Mouse (Mus musculus) embryonic fibroblast, embryonic 13.5 days (primary cell): ENCODE results near the gene Dtd2. TPM values are rescaled to one million over a fixed set of nuclear protein-coding genes. Genes with fewer than 3 reads are reported as not detected.

Source experiments
- H3K27ac ChIP-seq: 2 replicates; pipeline ENCODE4 v1.5.1; 2012; ENCODE audit warnings: low read length, control low read depth, inconsistent platforms; ENCODE audit not compliant: insufficient read depth
- H3K4me1 ChIP-seq: 2 replicates; pipeline ENCODE4 v1.6.1; 2011; ENCODE audit warnings: low read length; ENCODE audit not compliant: control insufficient read depth, insufficient read depth
- H3K4me3 ChIP-seq: 2 replicates; pipeline ENCODE4 v1.5.1; 2011; ENCODE audit warnings: mild to moderate bottlenecking, control low read depth, low read length; ENCODE audit not compliant: insufficient read depth
- CTCF ChIP-seq: IDR thresholded peaks from 2 replicates; pipeline ENCODE4 v1.5.1; 2011; ENCODE audit warnings: mild to moderate bottlenecking, control low read depth, low read length, moderate library complexity, borderline replicate concordance; ENCODE audit not compliant: insufficient read depth
- POLR2A ChIP-seq: IDR thresholded peaks from 2 replicates; pipeline ENCODE4 v1.6.1; 2011; ENCODE audit warnings: low read depth, mild to moderate bottlenecking, control low read depth, low read length, moderate library complexity
- polyA plus RNA-seq: library from polyadenylated mRNA; stranded (reverse); fragments of >200 nt; gene quantifications from 2 replicates; pipeline ENCODE4 v1.2.4, GENCODE M21; 2011; ENCODE audit warnings: low read depth; ENCODE audit not compliant: missing spikeins, insufficient read length

The Dtd2 gene
- 8.7 and 9.0 TPM in 2 replicates for polyA plus RNA-seq

- H3K27ac ChIP-seq = no peak within 1 kb of the TSS
- H3K4me1 ChIP-seq = no peaks in the 10 kb centered on the region
- H3K4me3 ChIP-seq = peak within 1 kb of the TSS; percentile 79
- peak; percentile 99 for TF ChIP-seq POLR2A
- no peak for TF ChIP-seq CTCF
Observed at GRCm38 (mm10) chr12:52005877-52006632, at the start of gene Dtd2. Dtd2 (minus strand) TSS chr12:52006501.

- no peak overlapping the region for H3K27ac ChIP-seq
- H3K4me3 ChIP-seq = no peak overlapping the region
- no peaks in the 10 kb centered on the region for H3K4me1 ChIP-seq
- TF ChIP-seq POLR2A (no peak), CTCF (no peak)
Observed at GRCm38 (mm10) chr12:52049324-52049723, 43.0 kb upstream of the Dtd2 start.

GRCm38 (mm10) chr12:52046371-52046770, 40.1 kb upstream of the Dtd2 start:
- Histone ChIP-seq H3K27ac (no peak overlapping the region), H3K4me1 (no peaks in the 10 kb centered on the region), H3K4me3 (no peak overlapping the region)
- TF ChIP-seq POLR2A (no peak), CTCF (no peak)

GRCm38 (mm10) chr12:52042818-52043336, 36.6 kb upstream of the Dtd2 start:
- Histone ChIP-seq H3K4me1 (no peaks in the 10 kb centered on the region), H3K27ac (no peak overlapping the region), H3K4me3 (no peak overlapping the region)
- TF ChIP-seq CTCF = no peak
- no peak for TF ChIP-seq POLR2A

DNA sequence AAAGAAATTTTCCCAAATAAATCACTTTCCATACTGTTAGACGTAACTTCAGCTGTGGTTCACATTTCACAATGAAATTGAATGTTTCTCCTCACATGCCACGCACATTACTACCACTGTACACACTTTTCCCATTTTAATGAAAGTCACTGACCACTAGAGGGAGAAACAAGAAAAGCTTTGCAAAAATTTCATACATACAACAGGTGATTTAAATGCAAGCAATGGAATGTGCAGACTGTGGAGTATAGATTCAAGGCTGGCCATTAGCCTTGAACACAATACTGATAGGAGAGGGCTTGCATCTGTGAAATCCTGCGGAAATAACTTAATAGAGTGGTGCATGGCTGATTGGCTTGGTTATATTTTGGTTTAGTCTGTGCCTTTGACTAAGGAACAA, 32.1 kb upstream of the Dtd2 start:
- Histone ChIP-seq H3K4me1 (no peaks in the 10 kb centered on the region), H3K4me3 (no peak overlapping the region), H3K27ac (no peak overlapping the region)
- TF ChIP-seq CTCF (no peak), POLR2A (no peak)

GRCm38 (mm10) chr12:52034956-52035355, 28.7 kb upstream of the Dtd2 start:
- H3K4me3 ChIP-seq = no peak overlapping the region
- no peak overlapping the region for H3K27ac ChIP-seq
- no peak for TF ChIP-seq POLR2A
- no peak for TF ChIP-seq CTCF
- peaks cover 4% of the 10 kb centered on the region for H3K4me1 ChIP-seq

DNA sequence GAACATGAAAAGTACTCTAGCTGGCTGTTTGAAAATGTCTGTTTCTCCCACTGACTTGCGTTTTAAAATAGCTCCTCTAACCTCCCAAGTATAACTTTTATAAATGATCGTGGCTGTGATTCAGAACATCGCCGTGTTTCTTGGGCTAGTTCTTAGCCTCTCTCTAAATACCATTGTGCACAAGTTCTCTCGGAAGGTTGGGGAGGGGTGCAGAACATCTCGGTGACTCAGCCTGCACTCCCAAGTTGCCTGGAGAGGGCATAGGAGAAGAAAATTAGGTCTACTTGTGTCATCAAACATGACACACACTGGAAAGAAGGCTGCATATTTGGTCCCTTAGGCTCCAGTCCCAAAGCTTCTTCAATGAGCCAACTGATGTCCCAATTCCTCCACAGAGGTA, 26.0 kb upstream of the Dtd2 start:
- TF ChIP-seq POLR2A (no peak), CTCF (no peak)
- no peak overlapping the region for H3K4me3 ChIP-seq
- H3K27ac ChIP-seq = peak overlapping the region; percentile 52; the same call in 1 of the 2 replicates
- H3K4me1 ChIP-seq = peaks cover 4% of the 10 kb centered on the region

DNA sequence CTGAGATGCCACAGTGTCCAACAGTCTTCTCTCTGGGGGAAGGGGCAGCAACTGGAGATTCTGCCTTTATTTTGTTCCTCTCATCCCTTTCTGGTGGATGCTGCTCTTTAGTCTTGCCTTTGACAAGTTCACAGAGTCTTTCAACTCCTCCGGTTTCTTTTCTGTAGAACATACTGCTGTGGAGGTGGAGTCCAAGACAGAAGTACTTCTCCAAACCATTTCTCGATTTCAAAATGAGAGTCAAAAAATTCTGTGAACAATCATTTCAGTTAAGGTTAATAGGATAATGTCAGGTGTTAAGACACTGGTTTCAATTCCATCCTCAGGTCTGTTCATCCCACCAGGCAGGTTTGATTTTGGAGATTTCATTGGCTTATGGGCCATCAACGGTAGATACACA, 21.7 kb upstream of the Dtd2 start, which contains the start of gene Gpr33:
TSS of gene Gpr33 (minus strand) at position 101 of the 400 bp plus-strand sequence.
- no peak within 1 kb of the TSS for H3K27ac ChIP-seq
- peaks cover 4% of the 10 kb centered on the region for H3K4me1 ChIP-seq
- TF ChIP-seq CTCF = no peak
- no peak for TF ChIP-seq POLR2A
- H3K4me3 ChIP-seq = no peak within 1 kb of the TSS

DNA sequence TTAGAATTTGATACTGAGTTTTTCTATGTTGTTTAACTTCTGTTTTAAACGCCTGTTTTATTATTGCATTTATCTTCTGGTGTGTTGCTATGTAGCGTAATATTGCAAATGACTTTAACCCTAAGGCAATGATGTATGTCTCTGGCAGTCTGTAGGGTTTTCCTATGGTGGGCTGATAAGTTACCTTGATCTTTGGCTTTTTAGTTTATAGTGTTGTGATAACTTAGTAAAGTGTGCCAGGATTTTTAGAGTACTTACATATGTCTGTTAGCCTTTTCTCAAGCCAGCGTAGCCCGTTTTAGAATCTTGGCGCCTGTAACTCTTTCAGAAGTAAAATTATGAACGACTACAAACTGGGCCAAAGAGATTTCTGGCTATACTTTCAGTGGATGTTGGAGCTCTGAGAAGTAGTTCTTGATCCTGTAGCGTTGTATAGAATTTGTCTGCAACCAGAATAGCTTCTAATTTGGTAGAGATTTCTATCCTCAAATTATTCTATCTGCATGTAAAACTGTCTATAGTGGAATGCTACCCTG, 8.3 kb upstream of the Dtd2 start:
- no peaks in the 10 kb centered on the region for H3K4me1 ChIP-seq
- H3K4me3 ChIP-seq = no peak overlapping the region
- H3K27ac ChIP-seq = no peak overlapping the region
- TF ChIP-seq CTCF (no peak), POLR2A (no peak)

DNA sequence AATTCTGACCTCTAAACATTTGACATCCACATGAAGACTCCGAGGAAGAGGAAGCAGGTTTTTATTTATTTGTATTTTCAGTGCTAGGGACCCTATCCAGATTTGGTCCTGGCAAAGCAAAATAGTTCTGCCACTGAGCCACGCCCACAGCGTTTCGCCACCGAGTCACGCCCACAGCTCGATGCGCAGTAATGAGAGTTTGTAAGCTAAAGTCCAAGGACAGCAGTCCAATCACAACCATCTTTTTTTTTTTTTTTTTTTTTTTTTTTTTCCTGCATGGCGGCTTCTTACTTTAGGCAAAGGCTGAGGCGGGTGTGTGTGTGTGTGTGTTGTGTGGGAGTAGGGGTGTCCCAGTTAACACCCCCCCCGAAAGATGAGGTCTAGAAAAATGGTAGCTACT, 7.7 kb upstream of the Dtd2 start:
- Histone ChIP-seq H3K4me1 (no peaks in the 10 kb centered on the region), H3K27ac (no peak overlapping the region), H3K4me3 (no peak overlapping the region)
- TF ChIP-seq CTCF (no peak), POLR2A (no peak)
